Comparison of ENCODE assay signal across 19 mouse cellular contexts in the genomic region with DNA sequence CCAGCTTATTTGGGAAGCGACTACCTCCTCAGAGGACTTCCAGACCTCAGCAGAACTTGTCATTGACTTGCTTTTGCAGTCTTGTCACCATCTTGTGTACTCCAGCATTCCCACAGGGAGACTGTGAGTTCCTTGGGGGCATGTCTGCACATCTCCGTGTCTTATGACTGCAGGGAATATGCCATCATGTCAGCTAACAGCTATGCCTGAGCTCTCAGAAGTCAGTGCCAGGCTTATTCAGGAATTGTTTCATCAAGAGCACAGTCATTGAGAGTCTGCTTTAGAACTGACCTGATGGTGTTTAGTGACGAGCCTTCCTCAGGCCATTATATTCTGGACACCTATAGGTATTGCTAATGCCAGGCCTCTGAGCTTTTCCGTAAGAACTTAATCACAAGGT.
DNase-seq lines count a peak whose midpoint lies in the region; ATAC-seq and TF ChIP-seq lines count a peak whose summit lies in the region.
"Had no signal": no experiment of that assay in that cellular context is flagged by ENCODE, and none has a peak within 500 bp of the region (broad histone marks: within the 10 kb centered on the region; RNA-seq: fewer than 3 reads in every experiment).

No protein-coding gene starts in this region.

- 65% methylated on average over 4 of the region's 4 CpGs for WGBS in heart, embryonic 11.5 days (ENCODE audit: insufficient replicate concordance)
- WGBS in heart, adult 2 months: 68% methylated on average over 4 of the region's 4 CpGs
- WGBS in intestine, embryonic 14.5 days: 81% methylated on average over 4 of the region's 4 CpGs
- 79% methylated on average over 4 of the region's 4 CpGs for WGBS in intestine, embryonic 16.5 days

- no peak overlapping the region for H3K4me3 ChIP-seq in heart, embryonic 11.5 days (ENCODE audit: low read depth, low read length)
- H3K4me3 ChIP-seq in heart, adult 2 months: no peak overlapping the region
- no peak overlapping the region for H3K4me3 ChIP-seq in intestine, embryonic 14.5 days (ENCODE audit: low read depth, low read length)
- H3K4me3 ChIP-seq in intestine, embryonic 16.5 days (ENCODE audit: low read length): no peak overlapping the region
- H3K4me3 ChIP-seq: embryonic facial prominence, embryonic 12.5 days; forebrain, embryonic 12.5 days had no signal

- TF ChIP-seq EP300 in heart, adult 2 months (IDR thresholded peaks at IDR 0.05; ENCODE audit: insufficient read depth, low read depth, low read length): no peak

- H3K79me2 ChIP-seq in heart, adult 2 months (replicated peaks; ENCODE audit: control insufficient read depth, insufficient read depth, low read length): peaks cover 1% of the 10 kb centered on the region; the same call in 1 of the 2 replicates

- 0 out of 2 replicates have a peak overlapping the region, but pooled peaks have one; percentile 5 for H3K27ac ChIP-seq in heart, embryonic 11.5 days (ENCODE audit: low read depth, low read length)
- no peak overlapping the region for H3K27ac ChIP-seq in heart, adult 2 months
- H3K27ac ChIP-seq in intestine, embryonic 14.5 days (ENCODE audit: low read depth): peak overlapping the region; percentile 54
- no peak overlapping the region for H3K27ac ChIP-seq in intestine, embryonic 16.5 days (ENCODE audit: low read length)
- H3K27ac ChIP-seq: embryonic facial prominence, embryonic 12.5 days; forebrain, embryonic 12.5 days; hindbrain, embryonic 14.5 days had no signal

- no peaks in the 10 kb centered on the region for H3K9me3 ChIP-seq in heart, embryonic 11.5 days (replicated peaks; ENCODE audit: control insufficient read depth, low read length)
- no peaks in the 10 kb centered on the region for H3K9me3 ChIP-seq in intestine, embryonic 14.5 days (ENCODE audit: control insufficient read depth, low read length)
- H3K9me3 ChIP-seq in intestine, embryonic 16.5 days (ENCODE audit: control insufficient read depth, low read length): no peaks in the 10 kb centered on the region
- H3K9me3 ChIP-seq: embryonic facial prominence, embryonic 12.5 days; forebrain, embryonic 12.5 days had no signal

- TF ChIP-seq POLR2A in heart, adult 2 months (IDR thresholded peaks at IDR 0.05; ENCODE audit: insufficient read depth, low read depth, low read length): no peak

- H3K4me2 ChIP-seq in heart, embryonic 11.5 days: no peak overlapping the region
- no peak overlapping the region for H3K4me2 ChIP-seq in intestine, embryonic 14.5 days (ENCODE audit: low read length)
- H3K4me2 ChIP-seq in intestine, embryonic 16.5 days (ENCODE audit: low read depth, low read length): no peak overlapping the region
- H3K4me2 ChIP-seq: embryonic facial prominence, embryonic 12.5 days; forebrain, embryonic 12.5 days; hindbrain, embryonic 14.5 days had no signal

- TF ChIP-seq CTCF in heart, adult 2 months (IDR thresholded peaks at IDR 0.05): no peak

- no peak overlapping the region for H3K9ac ChIP-seq in heart, embryonic 11.5 days (ENCODE audit: low read depth, low read length)
- no peak overlapping the region for H3K9ac ChIP-seq in heart, adult 2 months (ENCODE audit: low read depth, low read length)
- no peak overlapping the region for H3K9ac ChIP-seq in intestine, embryonic 14.5 days (ENCODE audit: low read length)
- H3K9ac ChIP-seq in intestine, embryonic 16.5 days (ENCODE audit: low read depth, low read length): no peak overlapping the region
- H3K9ac ChIP-seq: embryonic facial prominence, embryonic 12.5 days; forebrain, embryonic 12.5 days; hindbrain, embryonic 14.5 days had no signal

- H3K27me3 ChIP-seq in heart, embryonic 11.5 days (ENCODE audit: control insufficient read depth, insufficient read depth, low read length): no peaks in the 10 kb centered on the region
- H3K27me3 ChIP-seq in heart, adult 2 months (ENCODE audit: control insufficient read depth, insufficient read depth, low read length): no peaks in the 10 kb centered on the region
- H3K27me3 ChIP-seq in intestine, embryonic 14.5 days (replicated peaks; ENCODE audit: control insufficient read depth, insufficient read depth, low read length): no peaks in the 10 kb centered on the region
- H3K27me3 ChIP-seq in intestine, embryonic 16.5 days (replicated peaks; ENCODE audit: control insufficient read depth, insufficient read depth, low read length): no peaks in the 10 kb centered on the region
- H3K27me3 ChIP-seq: CH12.LX; embryonic facial prominence, embryonic 12.5 days; forebrain, embryonic 12.5 days; Patski had no signal

- DNase-seq in heart, adult 2 months: no peak
- no peak for DNase-seq in intestine, embryonic 14.5 days (ENCODE audit: low spot score)
- peak; percentile 42 for DNase-seq in lung, postnatal 10 days
- no peak for DNase-seq in lung, adult 18-20 months
- DNase-seq: adrenal gland, postnatal 14 days; cerebellum, adult 11-12 months; cerebellum, adult 9-10 months; cerebellum, postnatal 25 days; gastrocnemius, postnatal 10 days had no signal

- H3K36me3 ChIP-seq in heart, embryonic 11.5 days (ENCODE audit: control insufficient read depth, insufficient read depth, low read length): 0 out of 2 replicates have a peak, but pooled peaks cover 5% of the 10 kb centered on the region
- H3K36me3 ChIP-seq in heart, adult 2 months (ENCODE audit: control insufficient read depth, insufficient read depth, low read length): no peaks in the 10 kb centered on the region; the same call in 1 of the 2 replicates
- peaks cover 12% of the 10 kb centered on the region for H3K36me3 ChIP-seq in intestine, embryonic 14.5 days (ENCODE audit: control insufficient read depth, insufficient read depth, low read length)
- 0 out of 2 replicates have a peak, but pooled peaks cover 2% of the 10 kb centered on the region for H3K36me3 ChIP-seq in intestine, embryonic 16.5 days (ENCODE audit: control insufficient read depth, insufficient read depth, low read length)

- peaks cover 55% of the 10 kb centered on the region for H3K4me1 ChIP-seq in heart, embryonic 11.5 days (ENCODE audit: control insufficient read depth, insufficient read depth, low read length)
- H3K4me1 ChIP-seq in heart, adult 2 months (ENCODE audit: control insufficient read depth, insufficient read depth, low read length): peaks cover 13% of the 10 kb centered on the region
- H3K4me1 ChIP-seq in intestine, embryonic 14.5 days (replicated peaks; ENCODE audit: control insufficient read depth, insufficient read depth, low read length): peaks cover 57% of the 10 kb centered on the region
- peaks cover 41% of the 10 kb centered on the region for H3K4me1 ChIP-seq in intestine, embryonic 16.5 days (ENCODE audit: control insufficient read depth, insufficient read depth, low read length)

- intact Hi-C loops in heart, adult 2 months (cut with DNase I): no loop called here

- no peak for ATAC-seq in heart, embryonic 11.5 days (replicated peaks; ENCODE audit: insufficient number of reproducible peaks, low FRiP score, low TSS enrichment)
- ATAC-seq in intestine, embryonic 14.5 days (replicated peaks; ENCODE audit: low FRiP score, low TSS enrichment, low read depth): no peak
- ATAC-seq in intestine, embryonic 16.5 days: no peak
- ATAC-seq: activated CD4-positive, CD25-positive, alpha-beta regulatory T cell, adult 4 months; forebrain, embryonic 16.5 days; intestine, postnatal 0 days; Patski had no signal

Comparison
In these comparisons a context has a peak if more than half of its experiments do, and no peak if none do; other contexts are left out.
1. H3K27ac ChIP-seq: peak in heart, embryonic 11.5 days (single experiment) and intestine, embryonic 14.5 days (single experiment); none in heart, adult 2 months (single experiment) and intestine, embryonic 16.5 days (single experiment).